Mouse (Mus musculus): Measurements from ENCODE around the gene Angptl6. TPM values are rescaled to one million over a fixed set of nuclear protein-coding genes. Genes with fewer than 3 reads are reported as not detected.

Gene Angptl6
- total and polyA plus RNA-seq, 2 experiments from 2014 or later, result 10.0 to 13.4 TPM

GRCm38 (mm10) chr9:20888386-20888765, 8.8 kb upstream of the Angptl6 start:
- no peak for TF ChIP-seq CTCF (IDR thresholded peaks at IDR 0.05)
- Histone ChIP-seq H3K27ac (ENCODE audit: low read depth, low read length) (peak overlapping the region; percentile 86), H3K9me3 (ENCODE audit: low read length) (no peaks in the 10 kb centered on the region), H3K4me1 (ENCODE audit: insufficient read depth, low read length) (peaks cover 3% of the 10 kb centered on the region; the same call in 1 of the 2 replicates), H3K4me3 (ENCODE audit: low read depth, low read length) (peak overlapping the region; percentile 88), H3K27me3 (ENCODE audit: insufficient read depth, low read length) (no peaks in the 10 kb centered on the region), H3K9ac (replicated peaks; ENCODE audit: low read length, poor library complexity, severe bottlenecking) (peak overlapping the region; percentile 84), H3K4me2 (ENCODE audit: low read depth, low read length, poor library complexity, severe bottlenecking) (peak overlapping the region; percentile 82), H3K36me3 (ENCODE audit: insufficient read depth, low read length) (peaks cover 28% of the 10 kb centered on the region)
- ATAC-seq (ENCODE audit: low FRiP score), result peak; percentile 64
- no peak for DNase-seq (ENCODE audit: low spot score)
- under 1% methylated on average over 30 of the region's 30 CpGs for WGBS

DNA sequence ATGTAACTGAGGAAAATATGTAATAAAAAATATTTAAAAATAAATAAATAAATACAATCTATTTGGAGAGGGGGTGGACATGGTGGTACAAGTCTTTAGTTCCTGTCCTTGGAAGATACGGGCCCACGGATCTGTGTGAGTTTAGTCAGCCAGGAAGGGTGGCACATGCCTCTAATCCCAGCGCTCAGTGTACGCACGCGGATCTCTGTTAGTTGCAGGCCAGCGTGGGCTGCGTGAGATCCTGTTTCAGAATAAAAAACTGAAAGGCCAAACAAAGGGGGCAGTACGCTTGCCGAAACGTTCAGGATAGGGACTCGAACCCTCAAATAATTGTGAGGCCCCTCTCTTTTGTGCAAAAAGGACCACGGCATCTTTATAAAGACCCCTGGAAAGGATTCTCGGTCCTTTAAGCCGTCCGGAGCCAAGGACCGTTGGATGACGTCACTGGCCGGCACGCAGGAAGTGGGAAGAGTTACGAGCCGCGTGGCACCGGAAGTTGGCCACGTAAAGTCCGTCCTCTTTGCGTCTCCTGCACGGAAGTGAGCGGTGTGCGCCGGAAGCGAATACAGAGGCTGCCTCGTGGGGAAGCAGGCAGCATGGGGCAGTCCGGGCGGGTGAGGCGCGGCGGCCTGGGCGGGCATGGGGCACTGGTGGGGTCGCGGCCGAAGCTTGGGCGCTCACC, 8.3 kb upstream of the Angptl6 start, which contains the start of gene Ppan:
Gene Ppan (plus strand): TSS at position 472 of the 682 bp plus-strand sequence.
- H3K4me3 ChIP-seq (ENCODE audit: low read depth, low read length), result peak within 1 kb of the TSS; percentile 88
- ATAC-seq (ENCODE audit: low FRiP score) (peak; percentile 94), DNase-seq (ENCODE audit: low spot score) (peak; percentile 97)
- H3K36me3 ChIP-seq (ENCODE audit: insufficient read depth, low read length), result peaks cover 23% of the 10 kb centered on the region
- H3K4me2 ChIP-seq (ENCODE audit: low read depth, low read length, poor library complexity, severe bottlenecking), result peak within 1 kb of the TSS; percentile 82
- under 1% methylated on average over 42 of the region's 43 CpGs for WGBS
- H3K9ac ChIP-seq (replicated peaks; ENCODE audit: low read length, poor library complexity, severe bottlenecking), result peak within 1 kb of the TSS; percentile 84
- peaks cover 3% of the 10 kb centered on the region; the same call in 1 of the 2 replicates for H3K4me1 ChIP-seq (ENCODE audit: insufficient read depth, low read length)
- no peaks in the 10 kb centered on the region for H3K9me3 ChIP-seq (ENCODE audit: low read length)
- peak within 1 kb of the TSS; percentile 86 for H3K27ac ChIP-seq (ENCODE audit: low read depth, low read length)
- TF ChIP-seq CTCF (IDR thresholded peaks at IDR 0.05), result peak; percentile 33
- H3K27me3 ChIP-seq (ENCODE audit: insufficient read depth, low read length), result no peaks in the 10 kb centered on the region

- no peak overlapping the region for H3K9ac ChIP-seq (replicated peaks; ENCODE audit: low read length, poor library complexity, severe bottlenecking)
- H3K27me3 ChIP-seq (ENCODE audit: insufficient read depth, low read length), result no peaks in the 10 kb centered on the region
- H3K4me1 ChIP-seq (ENCODE audit: insufficient read depth, low read length), result peaks cover 3% of the 10 kb centered on the region; the same call in 1 of the 2 replicates
- no peak overlapping the region for H3K4me3 ChIP-seq (ENCODE audit: low read depth, low read length)
- peak; percentile 8; the same call in 1 of the 2 replicates for TF ChIP-seq CTCF (IDR thresholded peaks at IDR 0.05)
- DNase-seq (ENCODE audit: low spot score) (no peak), ATAC-seq (ENCODE audit: low FRiP score) (no peak)
- peaks cover 21% of the 10 kb centered on the region for H3K36me3 ChIP-seq (ENCODE audit: insufficient read depth, low read length)
- H3K4me2 ChIP-seq (ENCODE audit: low read depth, low read length, poor library complexity, severe bottlenecking), result no peak overlapping the region
- peak overlapping the region; percentile 86 for H3K27ac ChIP-seq (ENCODE audit: low read depth, low read length)
- WGBS, result 90% methylated on average over 6 of the region's 6 CpGs
- no peaks in the 10 kb centered on the region for H3K9me3 ChIP-seq (ENCODE audit: low read length)
Measured at GRCm38 (mm10) chr9:20887191-20887590, 7.7 kb upstream of the Angptl6 start.

- no peak for DNase-seq (ENCODE audit: low spot score)
- WGBS, result 95% methylated on average over 2 of the region's 2 CpGs
Measured at GRCm38 (mm10) chr9:20886563-20886962, 7.0 kb upstream of the Angptl6 start.

DNA sequence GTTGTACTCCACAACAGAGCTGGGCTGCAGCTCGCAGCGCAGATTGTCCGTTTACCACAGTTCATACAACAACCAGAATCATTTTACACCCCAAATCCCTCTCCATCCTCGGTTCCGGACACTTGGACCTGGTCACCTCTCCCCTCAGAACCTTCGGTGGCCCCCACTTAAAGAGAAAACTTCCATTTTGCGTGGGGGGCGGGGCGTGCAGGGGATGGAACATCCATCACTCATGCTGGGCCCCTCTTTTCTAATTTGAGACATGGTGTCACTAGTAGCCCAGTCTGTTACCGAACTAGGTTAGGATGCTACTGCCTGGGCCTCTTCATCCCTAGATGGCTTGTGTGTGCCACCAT, 839 bp downstream of the Angptl6 start:
- ATAC-seq (ENCODE audit: low FRiP score) (peak; percentile 12; the same call in 1 of the 2 replicates), DNase-seq (ENCODE audit: low spot score) (no peak)
- Histone ChIP-seq H3K27ac (ENCODE audit: low read depth, low read length) (peak overlapping the region; percentile 90), H3K36me3 (ENCODE audit: insufficient read depth, low read length) (no peaks in the 10 kb centered on the region), H3K9me3 (ENCODE audit: low read length) (no peaks in the 10 kb centered on the region), H3K27me3 (ENCODE audit: insufficient read depth, low read length) (no peaks in the 10 kb centered on the region), H3K4me2 (ENCODE audit: low read depth, low read length, poor library complexity, severe bottlenecking) (peak overlapping the region; percentile 71), H3K4me1 (ENCODE audit: insufficient read depth, low read length) (no peaks in the 10 kb centered on the region), H3K4me3 (ENCODE audit: low read depth, low read length) (peak overlapping the region; percentile 37), H3K9ac (replicated peaks; ENCODE audit: low read length, poor library complexity, severe bottlenecking) (peak overlapping the region; percentile 67)
- no peak for TF ChIP-seq CTCF (IDR thresholded peaks at IDR 0.05)
- 17% methylated on average over 10 of the region's 10 CpGs for WGBS

More at GRCm38 (mm10) chr9:20886563-20886962, 7.0 kb upstream of the Angptl6 start:
- no peak overlapping the region for H3K4me2 ChIP-seq (ENCODE audit: low read depth, low read length, poor library complexity, severe bottlenecking)
- no peak overlapping the region for H3K27ac ChIP-seq (ENCODE audit: low read depth, low read length)
- ATAC-seq (ENCODE audit: low FRiP score), result no peak
- no peaks in the 10 kb centered on the region for H3K9me3 ChIP-seq (ENCODE audit: low read length)
- H3K9ac ChIP-seq (replicated peaks; ENCODE audit: low read length, poor library complexity, severe bottlenecking), result no peak overlapping the region
- TF ChIP-seq CTCF (IDR thresholded peaks at IDR 0.05), result no peak
- H3K27me3 ChIP-seq (ENCODE audit: insufficient read depth, low read length), result no peaks in the 10 kb centered on the region
- peaks cover 15% of the 10 kb centered on the region for H3K36me3 ChIP-seq (ENCODE audit: insufficient read depth, low read length)
- H3K4me3 ChIP-seq (ENCODE audit: low read depth, low read length), result no peak overlapping the region
- H3K4me1 ChIP-seq (ENCODE audit: insufficient read depth, low read length), result peaks cover 3% of the 10 kb centered on the region; the same call in 1 of the 2 replicates

GRCm38 (mm10) chr9:20878041-20878709, 1.4 kb downstream of the Angptl6 start:
- H3K9ac ChIP-seq (replicated peaks; ENCODE audit: low read length, poor library complexity, severe bottlenecking), result peak overlapping the region; percentile 67
- H3K27me3 ChIP-seq (ENCODE audit: insufficient read depth, low read length), result no peaks in the 10 kb centered on the region
- H3K36me3 ChIP-seq (ENCODE audit: insufficient read depth, low read length), result peaks cover 5% of the 10 kb centered on the region; the same call in 1 of the 2 replicates
- H3K4me2 ChIP-seq (ENCODE audit: low read depth, low read length, poor library complexity, severe bottlenecking), result peak overlapping the region; percentile 71
- H3K9me3 ChIP-seq (ENCODE audit: low read length), result no peaks in the 10 kb centered on the region
- H3K4me3 ChIP-seq (ENCODE audit: low read depth, low read length), result peak overlapping the region; percentile 37
- ATAC-seq (ENCODE audit: low FRiP score) (peak; percentile 91), DNase-seq (ENCODE audit: low spot score) (peak; percentile 99)
- under 1% methylated on average over 68 of the region's 69 CpGs for WGBS
- no peaks in the 10 kb centered on the region for H3K4me1 ChIP-seq (ENCODE audit: insufficient read depth, low read length)
- H3K27ac ChIP-seq (ENCODE audit: low read depth, low read length), result peak overlapping the region; percentile 90
- TF ChIP-seq CTCF (IDR thresholded peaks at IDR 0.05), result peak; percentile 91
